Comparison of ENCODE assay signal across 24 mouse cellular contexts in genomic region chr1:91959891-91960290, GRCm38 (mm10).
DNase-seq lines count a peak whose midpoint lies in the region; ATAC-seq and TF ChIP-seq lines count a peak whose summit lies in the region.
"Had no signal": no experiment of that assay in that cellular context is flagged by ENCODE, and none has a peak within 500 bp of the region (broad histone marks: within the 10 kb centered on the region; RNA-seq: fewer than 3 reads in every experiment).

No protein-coding gene starts in this region.

- WGBS in lung, adult 2 months, result 66% methylated on average over 3 of the region's 3 CpGs
- 63% methylated on average over 3 of the region's 3 CpGs for WGBS in lung, postnatal 0 days
- WGBS in heart, adult 2 months, result 72% methylated on average over 3 of the region's 3 CpGs

- TF ChIP-seq EP300 in lung, postnatal 0 days (IDR thresholded peaks at IDR 0.05), result no peak
- no peak for TF ChIP-seq EP300 in heart, adult 2 months (IDR thresholded peaks at IDR 0.05; ENCODE audit: insufficient read depth, low read depth, low read length)

- TF ChIP-seq CTCF in lung, adult 2 months (IDR thresholded peaks at IDR 0.05; ENCODE audit: insufficient read depth, low read length), result no peak
- peak; percentile 14; the same call in 1 of the 2 replicates for TF ChIP-seq CTCF in lung, postnatal 0 days (IDR thresholded peaks at IDR 0.05)
- no peak for TF ChIP-seq CTCF in heart, adult 2 months (IDR thresholded peaks at IDR 0.05)

- no peak overlapping the region for H3K4me3 ChIP-seq in lung, adult 2 months (replicated peaks; ENCODE audit: extremely low read depth, low read depth, low read length)
- H3K4me3 ChIP-seq in lung, postnatal 0 days (ENCODE audit: low read depth, low read length), result no peak overlapping the region
- H3K4me3 ChIP-seq in heart, adult 2 months, result no peak overlapping the region
- H3K4me3 ChIP-seq: embryonic facial prominence, embryonic 15.5 days; erythroblast, embryonic 14.5 days; forebrain, embryonic 10.5 days; forebrain, embryonic 15.5 days; gastrocnemius, adult 2 months; heart, embryonic 10.5 days; hindbrain, embryonic 13.5 days had no signal

- ATAC-seq in frontal cortex, adult (ENCODE audit: low TSS enrichment), result peak; percentile 77
- ATAC-seq in lung, postnatal 0 days, result no peak
- ATAC-seq: activated CD4-positive, CD25-positive, alpha-beta regulatory T cell, adult 4 months; forebrain, embryonic 15.5 days; Patski had no signal

- no peak overlapping the region for H3K9ac ChIP-seq in lung, postnatal 0 days (replicated peaks; ENCODE audit: low read depth)
- H3K9ac ChIP-seq in heart, adult 2 months (ENCODE audit: low read depth, low read length), result no peak overlapping the region
- H3K9ac ChIP-seq: embryonic facial prominence, embryonic 15.5 days; forebrain, embryonic 15.5 days; hindbrain, embryonic 13.5 days had no signal

- H3K36me3 ChIP-seq in lung, postnatal 0 days (ENCODE audit: insufficient read depth, low read length), result peaks cover 9% of the 10 kb centered on the region; the same call in 1 of the 2 replicates
- H3K36me3 ChIP-seq in heart, adult 2 months (ENCODE audit: control insufficient read depth, insufficient read depth, low read length), result no peaks in the 10 kb centered on the region

- no peak for TF ChIP-seq POLR2A in lung, adult 2 months (IDR thresholded peaks at IDR 0.05; ENCODE audit: borderline replicate concordance, extremely low read depth, low read depth, low read length)
- no peak for TF ChIP-seq POLR2A in heart, adult 2 months (IDR thresholded peaks at IDR 0.05; ENCODE audit: insufficient read depth, low read depth, low read length)

- H3K4me2 ChIP-seq in lung, postnatal 0 days (replicated peaks; ENCODE audit: low read depth, low read length), result no peak overlapping the region
- H3K4me2 ChIP-seq: embryonic facial prominence, embryonic 15.5 days; forebrain, embryonic 15.5 days; hindbrain, embryonic 13.5 days had no signal

- no peaks in the 10 kb centered on the region for H3K79me2 ChIP-seq in heart, adult 2 months (replicated peaks; ENCODE audit: control insufficient read depth, insufficient read depth, low read length)

- no peaks in the 10 kb centered on the region for H3K4me1 ChIP-seq in lung, adult 2 months (ENCODE audit: control insufficient read depth, insufficient read depth, low read length)
- no peaks in the 10 kb centered on the region for H3K4me1 ChIP-seq in lung, postnatal 0 days (ENCODE audit: insufficient read depth, low read depth, low read length)
- no peaks in the 10 kb centered on the region for H3K4me1 ChIP-seq in heart, adult 2 months (ENCODE audit: control insufficient read depth, insufficient read depth, low read length)
- H3K4me1 ChIP-seq: forebrain, embryonic 15.5 days had no signal

- DNase-seq in frontal cortex, postnatal 14 days (ENCODE audit: low spot score in 2 of 2), result no peak
- peak; percentile 36 for DNase-seq in lung, adult 2 months
- DNase-seq in lung, postnatal 4 days, result no peak
- no peak for DNase-seq in lung, postnatal 0 days (ENCODE audit: low spot score)
- DNase-seq in lung, postnatal 36 days, result peak; percentile 53
- DNase-seq in heart, adult 2 months, result no peak
- DNase-seq: adrenal gland, postnatal 14 days; cerebellum, adult 18-20 months; cerebellum, postnatal 14 days; embryo, embryonic 11 days; gastrocnemius, adult 2 months; gastrocnemius, postnatal 36 days; heart, adult 11 months; heart, postnatal 14 days had no signal

- intact Hi-C loops in heart, adult 2 months (cut with DNase I), result loop anchor here (5.0 kb wide), 1 partner anchor 652 kb away; no protein-coding TSS in a partner anchor

- no peak overlapping the region for H3K27ac ChIP-seq in lung, postnatal 0 days (ENCODE audit: low read length)
- no peak overlapping the region for H3K27ac ChIP-seq in heart, adult 2 months
- H3K27ac ChIP-seq: embryonic facial prominence, embryonic 15.5 days; forebrain, embryonic 10.5 days; forebrain, embryonic 15.5 days; gastrocnemius, adult 2 months; heart, embryonic 10.5 days; hindbrain, embryonic 13.5 days had no signal

- no peaks in the 10 kb centered on the region for H3K27me3 ChIP-seq in lung, postnatal 0 days (replicated peaks; ENCODE audit: insufficient read depth, low read length)
- H3K27me3 ChIP-seq in heart, adult 2 months (ENCODE audit: control insufficient read depth, insufficient read depth, low read length), result no peaks in the 10 kb centered on the region
- H3K27me3 ChIP-seq: CH12.LX; embryonic facial prominence, embryonic 15.5 days; forebrain, embryonic 15.5 days; hindbrain, embryonic 13.5 days; Patski had no signal

- H3K9me3 ChIP-seq in lung, postnatal 0 days (ENCODE audit: low read length), result no peaks in the 10 kb centered on the region
- H3K9me3 ChIP-seq: embryonic facial prominence, embryonic 15.5 days; forebrain, embryonic 10.5 days; forebrain, embryonic 15.5 days; heart, embryonic 10.5 days; hindbrain, embryonic 13.5 days had no signal

Comparison
In these comparisons a context has a peak if more than half of its experiments do, and no peak if none do; other contexts are left out.
1. DNase-seq: peak in lung, adult 2 months (single experiment) and lung, postnatal 36 days (single experiment); none in frontal cortex, postnatal 14 days (0 of 2), lung, postnatal 4 days (0 of 2), lung, postnatal 0 days (single experiment) and heart, adult 2 months (0 of 2).